Mouse (Mus musculus) cerebellum, adult 8-10 months (tissue): ENCODE measurements around the gene Xirp1.

Experiments
- DNase-seq: peaks from one replicate; pipeline ENCODE4 v3.0.0; 2022

The Xirp1 gene

GRCm38 (mm10) chr9:119966221-119966910 lies 57.0 kb downstream of the Xirp1 start:
- DNase-seq: no peak

- no peak for DNase-seq
Measured at GRCm38 (mm10) chr9:119965186-119965585, 58.2 kb downstream of the Xirp1 start.

GRCm38 (mm10) chr9:119964206-119964605 lies 59.2 kb downstream of the Xirp1 start:
- DNase-seq: no peak
